Mouse (Mus musculus) megakaryocyte-erythroid progenitor cell, adult 5-6 weeks (primary cell): ENCODE results near the gene Gmip. TPM values are rescaled to one million over a fixed set of nuclear protein-coding genes. Genes with fewer than 3 reads are reported as not detected.

Source experiments
- ATAC-seq: replicated peaks from 2 replicates; pipeline ENCODE4 v1.8.0; 2016; ENCODE audit warnings: mild to moderate bottlenecking, inconsistent platforms; ENCODE audit not compliant: severe bottlenecking, poor library complexity, low FRiP score, low TSS enrichment
- total RNA-seq, 2 experiments: library from RNA; stranded (forward) in 1 of 2; stranded (reverse) in 1 of 2; fragments of 200-1000, 215-1000 nt in 1 of 2; fragments of >200 nt in 1 of 2; fragmentation: Nextera tagmentation in 1 of 2; gene quantifications; 2 replicates each; pipeline ENCODE4 v1.2.3; 2014 to 2017

Gene Gmip
- 15.1 and 65.6 TPM in 2 replicates for total RNA-seq (2014; fragmentation: Nextera tagmentation)
- total RNA-seq (2017) = 7.6 and 28.5 TPM in 2 replicates

DNA sequence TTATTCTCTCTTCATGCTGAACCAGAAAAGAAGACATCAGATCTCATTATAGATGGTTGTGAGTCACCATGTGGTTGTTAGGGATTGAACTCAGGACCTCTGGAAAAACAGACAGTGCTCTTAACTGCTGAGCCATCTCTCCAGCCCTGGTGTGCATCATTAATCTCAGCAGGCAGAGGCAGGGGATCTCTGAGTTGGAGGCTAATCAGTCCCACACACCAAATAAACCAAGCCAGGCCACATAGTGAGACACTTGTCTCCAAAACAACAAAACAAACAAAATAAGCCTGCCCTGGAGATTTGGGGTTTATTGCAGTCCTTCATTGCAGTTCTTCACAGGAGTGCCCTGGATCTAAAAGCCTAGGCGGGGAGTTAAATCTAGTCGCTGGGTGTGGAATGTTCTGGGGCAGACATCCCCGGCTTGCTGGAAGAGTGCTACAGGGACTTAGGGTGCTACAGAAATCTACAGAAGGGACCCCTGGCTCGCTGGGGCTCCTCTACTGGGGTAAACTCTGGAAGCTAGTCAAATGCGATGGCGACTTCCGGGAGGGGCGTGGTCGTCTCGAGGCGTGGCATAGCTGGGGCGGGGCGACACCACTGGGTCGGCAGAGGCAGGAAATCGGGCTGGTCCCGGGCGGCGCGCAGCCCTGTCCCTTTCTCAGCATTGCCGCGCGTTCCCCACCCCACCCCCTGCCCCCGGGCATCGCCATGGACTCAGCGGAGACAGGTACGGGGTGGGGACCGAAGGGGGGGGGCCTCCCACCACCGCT, at the start of gene Gmip:
TSS of gene Gmip (plus strand) at position 586 of the 770 bp plus-strand sequence.
- peak; percentile 89 for ATAC-seq

DNA sequence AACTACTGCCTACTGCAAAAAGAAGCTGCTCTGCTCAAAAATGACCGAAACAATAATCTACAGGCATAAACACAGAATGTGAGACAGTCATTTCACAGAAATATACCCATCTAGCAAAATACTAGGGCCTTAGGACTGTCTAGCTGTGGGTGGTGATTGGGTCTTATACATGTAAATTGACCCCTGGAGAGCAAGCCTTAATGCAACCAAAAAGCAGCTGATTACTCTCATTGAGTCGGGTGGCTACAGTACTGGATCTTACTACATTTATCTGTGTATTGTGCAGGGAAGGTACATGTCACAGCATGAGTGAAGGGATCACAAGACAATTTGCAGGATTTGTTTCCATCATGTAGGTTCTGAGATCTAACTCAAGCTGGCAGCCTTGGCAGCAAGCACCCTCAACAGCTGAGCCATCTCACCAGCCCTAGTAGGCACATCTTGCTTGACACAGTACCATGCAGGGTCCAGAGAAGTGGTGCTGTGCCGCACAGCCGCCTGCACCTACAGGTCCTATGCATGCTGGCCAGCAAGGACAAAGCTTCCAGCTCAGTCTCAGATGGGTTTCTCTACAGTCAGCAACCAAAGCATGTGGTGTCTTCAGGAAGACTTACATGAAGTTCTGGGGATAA, 46.5 kb upstream of the Gmip start:
- ATAC-seq = no peak

DNA sequence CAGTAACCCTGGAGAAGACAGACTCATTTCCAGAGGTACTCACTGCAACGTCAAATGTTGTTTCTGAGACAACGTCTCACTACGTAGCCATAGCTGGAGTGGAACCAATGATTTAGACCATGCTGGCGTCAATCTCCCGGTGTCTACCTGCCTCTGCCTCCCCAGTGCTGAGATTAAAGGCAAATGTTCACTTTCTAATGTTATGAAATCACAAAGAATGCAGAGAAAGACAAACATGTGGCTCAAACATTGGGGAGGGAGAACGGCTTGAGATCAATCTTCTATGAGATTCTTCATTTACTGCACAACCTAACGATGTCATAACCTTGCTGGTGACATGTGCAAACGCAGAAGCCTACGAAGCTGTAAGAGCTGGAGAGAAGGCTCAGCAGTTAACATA, 37.3 kb upstream of the Gmip start:
- ATAC-seq = no peak

DNA sequence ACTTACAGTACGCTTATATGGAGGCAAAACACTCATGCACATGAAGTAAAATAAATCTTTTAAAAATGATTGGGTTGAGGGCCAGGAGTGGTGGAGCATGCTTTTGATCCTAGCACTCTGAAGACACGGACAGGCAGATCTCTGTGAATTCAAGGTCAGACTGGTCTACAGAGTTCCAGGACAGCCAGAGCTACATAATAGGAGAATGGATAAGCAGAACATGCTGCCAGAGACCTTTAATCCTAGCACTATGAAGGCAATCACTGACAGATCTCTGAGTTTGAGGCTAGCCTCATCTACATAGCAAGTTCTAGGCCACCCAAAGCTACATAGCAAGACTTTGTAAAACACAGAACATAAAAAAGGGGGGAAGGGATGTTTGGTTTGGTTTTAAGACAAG, 36.4 kb upstream of the Gmip start:
- ATAC-seq = no peak

DNA sequence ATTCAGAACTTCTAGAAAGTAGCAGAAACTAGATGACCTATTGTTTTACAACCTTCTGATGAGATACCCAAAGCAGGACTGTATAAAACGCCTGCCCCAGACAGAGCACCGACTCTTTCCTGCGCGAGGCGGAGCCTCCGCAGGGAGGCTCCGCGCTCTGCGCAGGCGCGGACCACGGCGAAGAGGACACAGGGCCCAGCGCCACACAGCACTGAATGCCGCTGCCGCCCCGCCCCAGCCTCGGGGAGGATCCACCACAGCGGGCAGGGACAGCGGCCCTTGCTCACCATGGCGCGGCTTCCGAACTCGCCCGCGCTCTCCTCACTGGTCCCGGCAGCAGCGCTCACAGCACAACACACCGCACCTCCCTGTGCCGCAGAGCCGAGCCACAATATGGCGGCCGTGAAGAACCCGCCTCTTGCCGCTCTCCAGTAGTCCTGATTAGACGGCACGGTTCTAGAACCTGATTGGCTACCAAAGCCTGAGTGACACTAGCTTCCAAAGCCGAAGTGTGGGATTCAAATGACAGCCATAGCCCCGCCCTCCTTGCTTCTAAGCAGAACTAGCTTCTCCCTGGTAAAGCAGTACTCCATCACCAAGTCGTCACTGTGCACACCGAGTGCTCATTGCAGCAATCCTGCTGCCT, 33.9 kb upstream of the Gmip start, which contains the start of gene Gm20422:
TSS of gene Gm20422 (minus strand) at position 384 of the 646 bp plus-strand sequence.
- peak; percentile 100 for ATAC-seq

DNA sequence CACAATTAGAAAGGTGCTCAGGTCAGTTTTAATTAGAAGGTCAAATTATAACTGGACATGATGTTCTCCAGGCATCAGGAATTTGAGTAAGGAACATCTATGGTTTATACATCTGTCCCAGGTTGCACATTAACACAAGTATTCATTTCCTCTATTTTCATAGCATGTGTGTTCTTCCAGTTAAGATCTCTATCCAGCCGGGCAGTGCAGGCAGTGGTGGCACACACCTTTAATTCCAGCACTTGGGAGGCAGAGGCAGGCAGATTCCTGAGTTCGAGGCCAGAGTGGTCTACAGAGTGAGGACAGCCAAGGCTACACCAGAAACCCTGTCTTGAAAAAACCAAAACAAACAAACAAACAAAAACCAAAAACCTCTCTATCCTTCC, 33.3 kb upstream of the Gmip start:
- ATAC-seq = no peak

DNA sequence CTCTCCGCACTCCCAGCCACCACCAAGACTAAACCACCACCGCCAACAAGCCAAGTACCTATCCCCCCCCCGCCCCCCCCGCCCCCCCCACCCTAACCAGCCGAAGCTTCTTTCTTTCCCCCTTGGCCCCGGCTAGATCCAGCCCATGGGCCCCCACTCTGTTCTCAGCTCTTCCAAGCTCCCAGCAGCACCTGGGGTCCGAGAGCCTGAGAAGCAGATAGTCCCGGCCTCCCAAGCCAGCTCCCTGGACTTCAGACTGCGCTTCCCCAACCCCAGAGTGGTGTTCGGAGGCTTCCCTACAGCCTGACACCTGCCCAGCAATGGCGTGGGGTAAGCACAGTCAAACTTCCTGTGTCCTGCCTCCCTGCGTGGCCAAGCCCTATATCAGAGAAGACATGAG, 31.4 kb upstream of the Gmip start:
- ATAC-seq = no peak

DNA sequence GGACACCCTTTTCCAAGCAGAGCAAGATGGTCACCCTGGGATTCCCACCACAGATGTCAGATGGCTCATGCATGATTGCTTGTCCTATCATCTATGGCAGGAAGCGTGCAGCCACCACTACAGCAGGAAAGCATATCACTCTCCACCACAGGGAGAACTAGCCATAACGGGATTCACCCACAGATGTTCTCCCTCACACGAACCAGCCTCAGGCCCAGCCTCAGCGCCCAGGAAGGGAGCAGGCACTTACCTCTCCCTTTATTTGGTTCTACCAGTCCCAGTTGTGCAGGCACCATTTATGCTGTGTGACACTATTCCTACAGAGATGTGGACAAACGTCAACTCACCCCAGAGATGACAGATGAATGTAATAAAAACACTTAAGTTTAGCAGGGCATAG, 19.4 kb upstream of the Gmip start:
- ATAC-seq = peak; percentile 65

DNA sequence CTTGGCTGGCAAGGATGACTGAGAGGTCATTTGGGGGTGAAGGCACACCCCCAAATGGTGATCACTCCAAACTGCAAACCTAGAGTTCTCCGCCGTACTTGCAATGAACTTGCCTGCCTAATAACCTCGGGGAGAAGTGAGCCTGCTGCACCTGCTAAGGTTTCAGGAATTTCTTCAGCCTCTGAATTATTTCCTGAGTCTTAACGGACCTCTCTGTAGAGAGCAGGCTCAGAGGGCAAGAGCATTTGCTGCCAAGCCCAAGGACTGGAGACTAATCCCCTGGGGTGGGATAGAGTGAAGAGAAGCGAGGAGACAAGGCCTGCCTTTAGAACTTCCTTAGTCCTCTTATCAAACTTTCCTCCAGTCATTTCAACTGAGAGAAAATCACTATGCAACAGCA, 18.7 kb upstream of the Gmip start:
- ATAC-seq = no peak

DNA sequence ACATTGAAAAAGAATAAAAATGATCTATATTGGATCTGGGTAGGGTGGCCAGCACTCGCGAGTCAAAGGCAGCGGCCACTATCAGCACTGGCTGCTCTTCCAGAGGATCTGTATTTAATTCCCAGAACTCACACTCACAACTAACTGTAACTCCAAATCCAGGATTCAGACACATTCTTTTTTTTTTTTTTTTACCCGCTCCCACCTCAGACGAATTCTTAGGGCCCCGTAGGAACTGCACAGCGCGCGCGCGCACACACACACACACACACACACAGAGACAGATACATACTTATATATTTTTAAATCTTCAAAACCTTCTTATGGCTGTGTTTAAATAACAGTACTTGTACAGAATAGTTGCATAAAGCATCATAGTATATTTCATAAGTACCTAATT, 18.1 kb upstream of the Gmip start:
- no peak for ATAC-seq

DNA sequence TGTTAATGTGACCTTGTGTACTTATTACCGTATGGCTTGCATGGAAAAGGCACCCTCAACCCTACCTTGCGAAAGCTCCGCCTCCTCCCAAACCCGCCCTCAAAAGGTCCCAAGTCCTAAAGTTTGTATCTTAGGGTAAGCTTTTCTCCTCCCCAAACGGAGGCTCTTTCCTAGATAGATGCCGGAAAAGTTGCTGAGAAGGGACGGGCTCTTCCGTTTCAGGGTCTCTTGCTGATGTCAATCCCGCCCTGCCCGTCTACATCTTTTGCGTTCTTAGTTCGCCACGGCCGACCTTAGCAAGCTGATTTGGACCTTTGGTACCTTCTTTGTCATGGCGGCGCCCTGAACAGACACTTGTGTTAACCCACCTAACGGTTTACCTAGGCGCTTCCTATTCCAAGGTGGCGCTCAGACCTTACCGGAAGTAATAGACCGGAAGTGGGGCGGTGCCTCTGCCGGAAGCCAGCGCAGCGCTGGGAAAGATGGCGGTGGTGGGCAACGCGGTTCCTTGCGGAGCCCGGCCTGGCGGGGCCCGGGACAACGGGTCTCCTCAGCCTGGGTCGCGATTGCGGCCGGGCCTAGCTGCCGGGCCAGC, 17.6 kb upstream of the Gmip start, which contains the start of the genes Atp13a1 and Zfp866:
TSS of gene Atp13a1 (plus strand) at position 391 of the 595 bp plus-strand sequence.
TSS of gene Zfp866 (minus strand) at position 406 of the 595 bp plus-strand sequence.
- peak; percentile 92 for ATAC-seq

DNA sequence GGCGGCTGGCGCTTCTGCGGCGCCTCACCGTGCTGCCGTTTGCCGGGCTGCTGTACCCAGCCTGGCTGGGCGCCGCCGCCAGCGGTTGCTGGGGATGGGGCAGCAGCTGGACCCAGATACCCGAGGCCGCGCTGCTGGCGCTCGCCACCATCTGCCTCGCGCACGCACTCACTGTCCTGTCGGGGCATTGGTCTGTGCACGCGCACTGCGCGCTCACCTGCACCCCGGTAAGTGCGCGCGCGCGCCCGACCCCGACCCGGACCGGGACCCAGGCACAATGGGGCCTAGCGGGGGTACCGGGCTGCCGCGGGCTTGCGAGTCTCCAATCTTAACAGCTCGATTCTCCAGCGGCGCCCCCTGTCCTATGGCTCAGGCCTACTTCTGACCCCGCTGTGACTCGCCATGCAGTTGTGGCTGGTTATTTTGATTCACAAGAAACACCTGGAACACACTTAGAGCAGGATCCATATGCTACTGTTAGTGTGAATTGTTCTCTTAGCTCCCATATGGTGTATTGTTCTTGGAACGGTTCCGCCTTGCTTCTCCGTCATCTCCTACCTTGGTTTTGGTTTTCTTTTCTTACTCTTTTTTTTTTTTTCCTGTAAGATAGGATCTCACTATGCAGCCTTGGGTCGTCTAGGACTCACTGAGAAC, 16.9 kb upstream of the Gmip start:
- 0 out of 2 replicates have a peak, but pooled peaks have one; percentile 16 for ATAC-seq

DNA sequence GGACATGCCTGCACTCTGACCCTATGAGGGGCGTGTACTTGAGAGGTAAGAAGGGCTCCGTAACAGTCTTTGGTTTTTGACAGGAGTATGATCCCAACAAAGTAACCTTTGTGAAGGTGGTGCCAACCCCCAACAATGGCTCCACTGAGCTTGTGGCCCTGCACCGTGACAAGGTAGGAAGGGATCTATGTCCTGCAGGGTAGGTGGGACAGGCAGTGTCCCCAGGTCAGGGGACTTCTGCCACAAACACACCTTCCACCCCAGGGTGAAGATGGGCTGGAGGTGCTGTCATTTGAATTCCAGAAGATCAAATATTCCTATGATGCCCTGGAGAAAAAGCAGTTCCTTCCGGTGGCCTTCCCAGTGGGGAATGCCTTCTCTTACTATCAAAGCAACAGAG, 14.8 kb upstream of the Gmip start:
- no peak for ATAC-seq

DNA sequence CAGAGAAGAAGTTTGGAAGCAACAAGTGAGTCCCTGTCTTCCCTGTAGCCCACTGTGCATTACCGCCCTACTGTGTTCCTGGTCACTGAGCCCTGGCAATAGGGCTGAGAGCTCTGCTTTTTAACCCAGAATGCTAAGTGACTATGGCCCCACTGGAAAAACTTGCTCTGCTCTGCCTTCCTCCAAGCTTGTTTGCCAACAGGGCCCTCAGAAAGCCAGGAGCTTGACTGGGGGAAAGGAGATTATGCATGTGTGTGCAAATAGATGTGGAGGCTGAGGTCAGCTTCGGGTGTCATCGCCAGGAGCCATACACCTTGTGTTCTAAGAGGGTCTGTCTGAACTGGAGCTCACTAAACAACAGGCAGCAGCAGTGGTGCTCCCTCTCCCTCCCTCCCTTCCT, 14.4 kb upstream of the Gmip start:
- ATAC-seq = no peak

DNA sequence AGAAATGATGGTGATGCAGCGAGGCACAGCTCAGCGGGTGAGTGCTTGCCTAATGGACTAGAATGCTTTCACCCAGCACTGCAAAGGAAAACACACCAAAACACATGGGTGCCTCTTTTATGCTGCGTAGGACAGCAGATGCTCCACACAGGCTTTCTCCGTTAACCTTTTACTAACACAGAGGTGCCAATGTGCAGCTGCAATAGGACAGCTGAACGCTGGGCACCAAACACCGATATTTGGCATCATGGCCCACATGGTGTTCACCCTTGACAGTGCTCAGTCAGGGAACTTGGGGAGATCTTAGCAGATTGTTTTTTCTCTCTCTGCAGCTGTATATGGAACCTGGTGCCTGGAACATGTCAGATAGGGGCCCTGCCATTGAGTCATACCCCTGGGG, 13.6 kb upstream of the Gmip start:
- no peak for ATAC-seq

DNA sequence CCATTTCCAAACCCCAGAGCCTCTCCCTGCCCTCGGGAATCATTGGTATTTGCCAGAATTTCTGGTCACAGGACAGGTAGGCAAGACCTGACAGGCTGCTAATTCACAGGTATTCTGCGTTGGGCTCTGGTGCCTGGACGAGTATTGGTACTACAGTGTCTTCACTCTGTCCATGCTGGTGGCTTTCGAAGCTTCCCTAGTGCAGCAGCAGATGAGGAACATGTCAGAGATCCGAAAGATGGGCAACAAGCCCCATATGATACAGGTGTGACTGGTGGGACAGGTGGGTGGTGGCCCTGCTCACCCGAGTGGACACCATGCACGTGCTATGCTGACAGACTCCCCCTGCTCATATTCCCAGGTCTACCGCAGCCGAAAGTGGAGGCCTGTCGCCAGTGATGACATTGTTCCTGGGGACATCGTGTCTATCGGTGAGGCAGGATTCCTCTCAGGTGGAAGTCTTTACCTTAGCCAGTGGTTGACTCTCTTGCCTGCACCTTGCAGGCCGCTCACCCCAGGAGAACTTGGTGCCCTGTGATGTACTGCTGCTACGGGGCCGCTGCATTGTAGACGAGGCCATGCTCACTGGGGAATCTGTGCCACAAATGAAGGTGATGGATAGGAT, 11.6 kb upstream of the Gmip start:
- ATAC-seq = no peak

DNA sequence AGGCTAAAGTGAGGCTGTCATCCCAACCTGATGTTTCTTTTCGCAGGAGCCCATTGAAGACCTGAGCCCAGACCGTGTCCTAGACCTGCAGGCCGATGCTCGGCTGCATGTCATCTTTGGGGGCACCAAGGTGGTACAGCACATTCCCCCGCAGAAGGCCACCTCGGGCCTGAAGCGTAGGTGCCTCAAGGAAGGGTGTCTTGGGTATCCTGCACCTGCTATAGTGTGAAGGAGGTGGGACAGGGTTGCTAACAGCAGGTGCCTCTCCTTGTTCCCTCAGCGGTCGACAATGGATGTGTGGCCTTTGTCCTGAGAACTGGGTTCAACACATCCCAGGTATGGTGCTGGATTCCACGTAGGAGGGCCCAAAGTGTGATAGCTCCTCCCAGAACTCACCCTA, 10.8 kb upstream of the Gmip start:
- no peak for ATAC-seq

DNA sequence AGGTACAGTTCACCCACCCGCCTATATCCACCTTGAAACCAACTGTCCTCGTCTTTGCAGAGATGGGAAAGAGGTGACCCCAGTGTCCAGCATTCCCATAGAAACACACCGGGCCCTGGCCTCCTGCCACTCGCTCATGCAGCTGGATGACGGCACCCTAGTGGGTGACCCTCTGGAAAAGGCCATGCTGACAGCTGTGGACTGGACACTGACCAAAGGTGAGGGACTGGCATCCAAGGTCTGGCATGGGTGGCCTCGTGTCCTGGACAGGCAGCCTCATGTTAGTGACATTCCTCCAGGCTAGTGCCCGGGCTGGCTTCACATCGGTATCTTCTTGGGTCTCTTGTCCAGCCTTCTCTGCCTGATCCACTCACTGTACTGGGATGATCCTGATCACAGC, 9.2 kb upstream of the Gmip start:
- no peak for ATAC-seq

DNA sequence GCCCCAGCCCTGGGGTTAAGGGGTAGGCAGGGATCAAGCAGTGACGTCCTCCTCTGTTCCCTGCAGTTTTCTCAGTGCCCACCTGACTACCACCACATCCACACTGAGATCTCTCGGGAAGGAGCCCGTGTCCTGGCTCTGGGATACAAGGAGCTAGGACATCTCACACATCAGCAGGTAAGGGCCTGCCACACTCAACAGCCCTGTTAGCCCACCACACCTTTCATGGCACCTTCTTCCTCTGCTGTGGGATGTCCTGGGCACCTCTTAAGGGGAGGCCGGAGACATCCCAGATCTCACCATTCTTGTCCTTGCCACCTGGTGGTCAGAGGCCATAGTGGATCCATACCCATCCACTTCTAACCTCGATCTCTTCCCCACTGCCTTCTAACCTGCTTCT, 8.5 kb upstream of the Gmip start:
- no peak for ATAC-seq
